Mouse (Mus musculus) left cerebral cortex, postnatal 25 days (tissue): ENCODE data around the gene Cxcr4. TPM values are rescaled to one million over a fixed set of nuclear protein-coding genes. Genes with fewer than 3 reads are reported as not detected.

Experiments used
- DNase-seq, 2 experiments: peaks; one replicate each; pipeline ENCODE4 v3.0.0; 2022; ENCODE audit warnings: low spot score in 2 of 2, mixed read lengths in 1 of 2
- intact Hi-C: fragments of 180-260 bp; cut with DNase I; formaldehyde crosslinking; loops from one replicate; pipeline ENCODE4 v1.15.1; 2025
- total RNA-seq, 2 experiments: library from RNA; stranded (reverse); gene quantifications; 2 replicates each; pipeline ENCODE4 v1.2.3; 2021

Gene Cxcr4
- total RNA-seq, 2 experiments from 2014 or later, result 1.6 to 2.4 TPM

- no peak for DNase-seq
- intact Hi-C loops, result no loop called here
Observed at GRCm38 (mm10) chr1:128583279-128583872, 8.7 kb downstream of the Cxcr4 start.

- intact Hi-C loops, result no loop called here
- no peak for DNase-seq
Observed at GRCm38 (mm10) chr1:128580321-128580720, 11.8 kb downstream of the Cxcr4 start.

- intact Hi-C loops, result no loop called here
- DNase-seq, result no peak
Observed at GRCm38 (mm10) chr1:128578454-128578853, 13.6 kb downstream of the Cxcr4 start.

GRCm38 (mm10) chr1:128575096-128575495 is 17.0 kb downstream of the Cxcr4 start:
- intact Hi-C loops, result no loop called here
- no peak for DNase-seq

GRCm38 (mm10) chr1:128571033-128571432 is 21.1 kb downstream of the Cxcr4 start:
- DNase-seq, result no peak
- intact Hi-C loops, result no loop called here

- no peak for DNase-seq
- intact Hi-C loops, result no loop called here
Observed at GRCm38 (mm10) chr1:128569992-128570648, 22.0 kb downstream of the Cxcr4 start.

- DNase-seq, result no peak
- intact Hi-C loops, result no loop called here
Observed at GRCm38 (mm10) chr1:128567224-128568197, 24.6 kb downstream of the Cxcr4 start.

GRCm38 (mm10) chr1:128563905-128564304 is 28.2 kb downstream of the Cxcr4 start:
- no peak for DNase-seq
- intact Hi-C loops, result no loop called here

- intact Hi-C loops, result no loop called here
- DNase-seq, result no peak
Observed at GRCm38 (mm10) chr1:128561325-128561874, 30.7 kb downstream of the Cxcr4 start.

GRCm38 (mm10) chr1:128560452-128561324 is 31.4 kb downstream of the Cxcr4 start:
- DNase-seq, result no peak
- intact Hi-C loops, result no loop called here

GRCm38 (mm10) chr1:128557953-128558352 is 34.1 kb downstream of the Cxcr4 start:
- intact Hi-C loops, result no loop called here
- no peak for DNase-seq

GRCm38 (mm10) chr1:128552545-128552944 is 39.5 kb downstream of the Cxcr4 start:
- intact Hi-C loops, result no loop called here
- DNase-seq, result no peak

- DNase-seq, result peak in 1 of 2 experiments; percentile 6
- intact Hi-C loops, result no loop called here
Observed at GRCm38 (mm10) chr1:128551743-128552397, 40.2 kb downstream of the Cxcr4 start.

- intact Hi-C loops, result no loop called here
- no peak for DNase-seq
Observed at GRCm38 (mm10) chr1:128549442-128549841, 42.7 kb downstream of the Cxcr4 start.

GRCm38 (mm10) chr1:128549007-128549406 is 43.1 kb downstream of the Cxcr4 start:
- intact Hi-C loops, result no loop called here
- no peak for DNase-seq

- DNase-seq, result no peak
- intact Hi-C loops, result no loop called here
Observed at GRCm38 (mm10) chr1:128548220-128548998, 43.7 kb downstream of the Cxcr4 start.

- intact Hi-C loops, result no loop called here
- no peak for DNase-seq
Observed at GRCm38 (mm10) chr1:128545672-128546071, 46.4 kb downstream of the Cxcr4 start.

- intact Hi-C loops, result no loop called here
- DNase-seq, result no peak
Observed at GRCm38 (mm10) chr1:128543137-128543536, 49.0 kb downstream of the Cxcr4 start.
